Mouse (Mus musculus) CH12.LX (cell line): ENCODE data around the gene Ube2v1.

Experiments
- CHD2 ChIP-seq: IDR thresholded peaks from 2 replicates; pipeline ENCODE4 v1.6.1; 2011; ENCODE audit warnings: low read length, improper control_type of control experiment
- CTCF ChIP-seq, 2 experiments: IDR thresholded peaks in 1 of 2; conservative IDR thresholded peaks in 1 of 2; 2 replicates each; pipeline ENCODE4 v1.5.1; 2011 to 2012; ENCODE audit warnings: low read depth in 2 of 2, low read length in 2 of 2, improper control_type of control experiment in 1 of 2, inconsistent platforms in 1 of 2, mild to moderate bottlenecking in 1 of 2, moderate library complexity in 1 of 2
- EP300 ChIP-seq: IDR thresholded peaks from 2 replicates; pipeline ENCODE4 v1.6.1; 2011; ENCODE audit warnings: low read length, improper control_type of control experiment
- ETS1 ChIP-seq: conservative IDR thresholded peaks from 2 replicates; pipeline ENCODE4 v1.6.1; 2012; ENCODE audit warnings: low read depth, mild to moderate bottlenecking, inconsistent platforms, low read length, improper control_type of control experiment, moderate library complexity
- JUN ChIP-seq: IDR thresholded peaks from 2 replicates; pipeline ENCODE4 v1.6.1; 2011; ENCODE audit warnings: low read depth, mild to moderate bottlenecking, low read length, improper control_type of control experiment, moderate library complexity; ENCODE audit not compliant: insufficient read depth
- MAFK ChIP-seq: IDR thresholded peaks from 2 replicates; pipeline ENCODE4 v1.6.1; 2011; ENCODE audit warnings: low read length, improper control_type of control experiment; ENCODE audit not compliant: insufficient replicate concordance
- MYC ChIP-seq: IDR thresholded peaks from 2 replicates; pipeline ENCODE4 v1.6.1; 2011; ENCODE audit warnings: low read depth, mild to moderate bottlenecking, improper control_type of control experiment, low read length
- NELFE ChIP-seq: IDR thresholded peaks from 2 replicates; pipeline ENCODE4 v1.6.1; 2011; ENCODE audit warnings: low read depth, low read length, improper control_type of control experiment
- POLR2A ChIP-seq: IDR thresholded peaks from 2 replicates; pipeline ENCODE4 v1.6.1; 2011; ENCODE audit warnings: low read depth, mild to moderate bottlenecking, improper control_type of control experiment, low read length
- POLR2AphosphoS2 ChIP-seq: IDR thresholded peaks from 2 replicates; pipeline ENCODE4 v1.6.1; 2011; ENCODE audit warnings: low read depth, low read length, improper control_type of control experiment
- TCF12 ChIP-seq: IDR thresholded peaks from 2 replicates; pipeline ENCODE4 v1.6.1; 2014; ENCODE audit warnings: low read depth, mild to moderate bottlenecking, inconsistent platforms, low read length, improper control_type of control experiment
- USF1 ChIP-seq: IDR thresholded peaks from 2 replicates; pipeline ENCODE4 v1.6.1; 2014; ENCODE audit warnings: low read depth, mild to moderate bottlenecking, inconsistent platforms, low read length, improper control_type of control experiment
- ZKSCAN1 ChIP-seq: IDR thresholded peaks from 2 replicates; pipeline ENCODE4 v1.6.1; 2012; ENCODE audit warnings: low read depth, inconsistent platforms, low read length, improper control_type of control experiment, borderline replicate concordance

DNA sequence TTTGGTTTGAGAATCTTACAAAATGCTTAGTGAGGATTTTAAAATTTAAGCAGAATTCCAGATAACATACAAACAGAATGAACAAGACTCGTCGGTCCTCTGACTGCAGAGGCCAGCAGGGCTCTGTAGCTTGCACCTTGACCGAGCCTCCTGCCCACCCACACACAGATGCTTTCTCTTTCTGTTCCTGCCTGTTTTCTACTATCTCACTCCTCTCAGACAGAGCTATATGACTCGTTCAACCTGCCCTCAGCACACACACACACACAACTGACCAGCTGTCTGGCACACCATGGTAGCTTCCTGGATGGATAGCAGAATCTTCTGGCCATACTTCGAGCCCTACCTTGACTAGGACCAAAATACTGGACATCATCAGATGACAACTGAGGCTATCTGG lies 8.9 kb downstream of the Ube2v1 start:
- no peak for TF ChIP-seq MAFK
- TF ChIP-seq ETS1 = no peak
- TF ChIP-seq MYC = no peak
- no peak for TF ChIP-seq CTCF (conservative IDR thresholded peaks at IDR 0.05 in 1 of 2, IDR thresholded peaks at IDR 0.05 in 1 of 2; ENCODE audit: low read depth in 2 of 2, low read length in 2 of 2)
- no peak for TF ChIP-seq NELFE
- no peak for TF ChIP-seq POLR2AphosphoS2
- TF ChIP-seq CHD2 = no peak
- no peak for TF ChIP-seq TCF12
- TF ChIP-seq ZKSCAN1 = no peak
- no peak for TF ChIP-seq POLR2A
- TF ChIP-seq USF1 = no peak
- no peak for TF ChIP-seq EP300
- TF ChIP-seq JUN = no peak
